Mouse (Mus musculus): ENCODE data around the gene Eps8.

DNA sequence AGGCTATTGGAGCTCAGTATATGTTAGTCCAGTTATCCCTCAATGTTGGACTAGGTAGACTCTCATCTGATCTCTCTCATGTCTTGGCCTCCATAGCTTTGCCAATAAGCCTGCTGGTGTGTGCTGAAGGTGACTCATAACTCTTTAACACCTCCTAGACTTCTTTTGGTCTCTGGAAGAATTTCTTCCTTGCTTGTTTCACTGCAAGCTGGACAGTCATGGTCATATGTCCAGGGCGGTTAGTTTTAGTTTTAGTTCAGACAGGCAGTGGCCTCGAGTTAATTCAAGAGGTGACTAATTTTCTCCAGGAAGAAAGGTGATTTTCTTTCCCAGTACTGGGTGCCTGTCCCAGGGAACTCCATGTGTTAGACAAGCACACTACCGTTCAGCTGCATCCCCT is 33.4 kb upstream of the Eps8 start:
- TF ChIP-seq CTCF (IDR thresholded peaks at IDR 0.05; ENCODE audit: borderline replicate concordance, insufficient read depth, low read depth, low read length) (no peak), POLR2A (IDR thresholded peaks at IDR 0.05; ENCODE audit: borderline replicate concordance, insufficient read depth, low read length) (no peak)
